Comparison of ENCODE assay signal across 26 mouse cellular contexts in the genomic region with DNA sequence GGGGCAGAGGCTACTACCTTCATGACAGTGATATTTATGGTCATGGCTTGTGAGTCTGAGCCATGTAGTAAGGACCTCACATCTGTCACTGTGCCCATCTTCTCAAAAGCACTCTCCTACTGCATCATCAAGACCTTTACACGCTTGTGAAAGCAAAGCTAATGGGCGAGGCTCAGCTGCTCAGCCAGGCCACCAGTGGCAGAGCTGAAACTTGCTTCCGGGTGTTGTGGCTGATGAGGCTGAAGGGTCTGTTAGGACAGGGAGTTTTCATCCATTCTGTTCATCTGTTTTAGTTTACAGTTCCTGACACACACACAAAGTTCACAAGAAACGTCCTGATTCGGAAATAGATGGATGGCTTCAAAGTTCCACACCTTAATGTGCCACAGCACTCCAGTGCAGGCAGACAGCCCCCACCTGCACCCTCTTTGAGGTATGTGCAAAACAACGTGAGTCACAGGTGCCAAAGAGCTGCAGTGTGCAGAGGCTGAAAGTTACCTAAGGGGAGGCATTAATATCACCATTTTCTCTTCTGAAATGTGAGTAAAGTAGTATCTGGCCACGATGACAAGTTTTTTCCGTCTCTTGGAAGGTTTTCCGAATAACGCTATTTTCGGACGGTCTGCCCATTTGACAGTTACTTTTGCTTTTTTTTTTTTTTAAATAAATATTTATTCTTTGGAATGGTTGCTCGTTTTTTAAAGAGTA.
A peak's percentile ranks its signal among the peaks of the same experiment; 100 is the strongest.
DNase-seq lines count a peak whose midpoint lies in the region; ATAC-seq and TF ChIP-seq lines count a peak whose summit lies in the region.
"Had no signal": no experiment of that assay in that cellular context is flagged by ENCODE, and none has a peak within 500 bp of the region (broad histone marks: within the 10 kb centered on the region; RNA-seq: fewer than 3 reads in every experiment).

No protein-coding gene starts in this region.

- no peaks in the 10 kb centered on the region for H3K4me1 ChIP-seq in liver, embryonic 11.5 days (replicated peaks; ENCODE audit: control insufficient read depth, insufficient read depth, low read length)
- H3K4me1 ChIP-seq in liver, postnatal 0 days (ENCODE audit: insufficient read depth) = no peaks in the 10 kb centered on the region
- H3K4me1 ChIP-seq: heart, embryonic 13.5 days; hindbrain, embryonic 15.5 days; kidney, embryonic 15.5 days; megakaryocyte, embryonic 14.5 days had no signal

- no peak for TF ChIP-seq CTCF in liver, postnatal 0 days (IDR thresholded peaks at IDR 0.05; ENCODE audit: low read depth)

- WGBS in liver, embryonic 11.5 days = 82% methylated on average over 13 of the region's 13 CpGs
- 71% methylated on average over 13 of the region's 13 CpGs for WGBS in liver, postnatal 0 days (ENCODE audit: insufficient replicate concordance)

- no peak overlapping the region for H3K4me3 ChIP-seq in liver, embryonic 11.5 days (ENCODE audit: low read depth, low read length)
- no peak overlapping the region for H3K4me3 ChIP-seq in liver, postnatal 0 days (ENCODE audit: low read depth, low read length)
- H3K4me3 ChIP-seq: embryonic facial prominence, embryonic 10.5 days; gastrocnemius, adult 2 months; heart, embryonic 13.5 days; hindbrain, embryonic 15.5 days; kidney, embryonic 15.5 days; megakaryocyte, embryonic 14.5 days; myocyte had no signal

- no peaks in the 10 kb centered on the region for H3K27me3 ChIP-seq in liver, embryonic 11.5 days (replicated peaks; ENCODE audit: control insufficient read depth, insufficient read depth, low read length)
- H3K27me3 ChIP-seq in liver, postnatal 0 days (ENCODE audit: insufficient read depth, low read length) = no peaks in the 10 kb centered on the region
- H3K27me3 ChIP-seq: heart, embryonic 13.5 days; hindbrain, embryonic 15.5 days; kidney, embryonic 15.5 days had no signal

- no peaks in the 10 kb centered on the region for H3K9me3 ChIP-seq in liver, embryonic 11.5 days (ENCODE audit: control insufficient read depth, low read length)
- H3K9me3 ChIP-seq in liver, postnatal 0 days (ENCODE audit: low read length) = no peaks in the 10 kb centered on the region
- H3K9me3 ChIP-seq: embryonic facial prominence, embryonic 10.5 days; G1E; heart, embryonic 13.5 days; hindbrain, embryonic 15.5 days; kidney, embryonic 15.5 days had no signal

- no peak for ATAC-seq in liver, embryonic 11.5 days (replicated peaks; ENCODE audit: low FRiP score)
- no peak for ATAC-seq in liver, postnatal 0 days
- ATAC-seq in CD4-positive, CD25-positive, alpha-beta regulatory T cell, adult 4 months = peak; percentile 85
- ATAC-seq in neutrophil, adult 5-6 weeks (ENCODE audit: extremely low read depth, insufficient number of reproducible peaks, low FRiP score, poor library complexity, severe bottlenecking) = peak; percentile 25; the same call in 1 of the 2 replicates
- ATAC-seq: intestine, postnatal 0 days had no signal

- no peaks in the 10 kb centered on the region for H3K36me3 ChIP-seq in liver, embryonic 11.5 days (ENCODE audit: control insufficient read depth, insufficient read depth, low read length)
- H3K36me3 ChIP-seq in liver, postnatal 0 days (replicated peaks; ENCODE audit: insufficient read depth, low read length) = no peaks in the 10 kb centered on the region
- H3K36me3 ChIP-seq: embryonic facial prominence, embryonic 10.5 days; G1E; heart, embryonic 13.5 days; hindbrain, embryonic 15.5 days; kidney, embryonic 15.5 days had no signal

- no peak overlapping the region for H3K4me2 ChIP-seq in liver, embryonic 11.5 days
- no peak overlapping the region for H3K4me2 ChIP-seq in liver, postnatal 0 days (ENCODE audit: low read depth, low read length)
- H3K4me2 ChIP-seq: heart, embryonic 13.5 days; hindbrain, embryonic 15.5 days; kidney, embryonic 15.5 days had no signal

- no peak for TF ChIP-seq EP300 in liver, postnatal 0 days (IDR thresholded peaks at IDR 0.05; ENCODE audit: low read depth)

- no peak overlapping the region for H3K27ac ChIP-seq in liver, embryonic 11.5 days (ENCODE audit: low read depth, low read length)
- H3K27ac ChIP-seq in liver, postnatal 0 days (ENCODE audit: low read depth) = no peak overlapping the region
- H3K27ac ChIP-seq: embryonic facial prominence, embryonic 10.5 days; gastrocnemius, adult 2 months; heart, embryonic 13.5 days; hindbrain, embryonic 15.5 days; kidney, embryonic 15.5 days had no signal

- no peak overlapping the region for H3K9ac ChIP-seq in liver, embryonic 11.5 days (ENCODE audit: low read depth, low read length)
- no peak overlapping the region for H3K9ac ChIP-seq in liver, postnatal 0 days (replicated peaks)
- H3K9ac ChIP-seq: heart, embryonic 13.5 days; hindbrain, embryonic 15.5 days; kidney, embryonic 15.5 days had no signal

- DNase-seq in liver, embryonic 11.5 days (ENCODE audit: low spot score) = peak; percentile 15
- DNase-seq in liver, postnatal 0 days = no peak
- peak; percentile 88 for DNase-seq in A20 (ENCODE audit: low read depth, low spot score)
- DNase-seq in layer of hippocampus, adult 11-12 months (ENCODE audit: low spot score) = no peak
- DNase-seq in natural killer cell, adult 2 months (ENCODE audit: low spot score in 2 of 2) = no peak
- DNase-seq: adrenal gland, postnatal 36 days; cerebellum, adult 8-10 months; gastrocnemius, adult 2 months; heart, adult 18-20 months; heart, postnatal 36 days; kidney, postnatal 4 days; lung, adult 18-20 months; midbrain, embryonic 14.5 days; retina, postnatal 1 day; right cerebral cortex, postnatal 4 days; thymus, postnatal 4 days had no signal

Comparison
In these comparisons a context has a peak if more than half of its experiments do, and no peak if none do; other contexts are left out.
1. DNase-seq: peak in liver, embryonic 11.5 days (single experiment) and A20 (single experiment); none in liver, postnatal 0 days (single experiment), layer of hippocampus, adult 11-12 months (single experiment) and natural killer cell, adult 2 months (0 of 2).
2. ATAC-seq: peak in CD4-positive, CD25-positive, alpha-beta regulatory T cell, adult 4 months (single experiment) and neutrophil, adult 5-6 weeks (single experiment); none in liver, embryonic 11.5 days (single experiment) and liver, postnatal 0 days (single experiment).